Mouse (Mus musculus) stomach, postnatal 0 days (tissue): Measurements from ENCODE around the gene Gm7138. TPM values are rescaled to one million over a fixed set of nuclear protein-coding genes. Genes with fewer than 3 reads are reported as not detected.
A peak's percentile ranks its signal among the peaks of the same experiment; 100 is the strongest.
"Not testable (repeated sequence)": the region's sequence is repeated elsewhere in the genome, so short reads cannot be mapped to it uniquely, and the experiment has no call there.

Experiments
- ATAC-seq: fragments of 200-750 bp; cut with Nextera tagmentation; 2 replicates; pipeline ENCODE4 v1.8.0; 2017; ENCODE audit not compliant: low FRiP score, low TSS enrichment
- DNase-seq: peaks from one replicate; pipeline ENCODE4 v3.0.0-alpha.2; 2016; ENCODE audit warnings: low spot score
- H3K27ac ChIP-seq: fragments of 300-500 bp; sonication (generic); replicated peaks from 2 replicates; pipeline ENCODE4 v1.5.1; 2014; ENCODE audit warnings: mild to moderate bottlenecking, control low read depth
- H3K27me3 ChIP-seq: fragments of 300-500 bp; sonication (generic); 2 replicates; pipeline ENCODE4 v1.6.1; 2014; ENCODE audit warnings: low read length; ENCODE audit not compliant: control insufficient read depth, insufficient read depth
- H3K36me3 ChIP-seq: fragments of 300-500 bp; sonication (generic); 2 replicates; pipeline ENCODE4 v1.6.1; 2014; ENCODE audit warnings: low read length, mixed read lengths; ENCODE audit not compliant: control insufficient read depth, insufficient read depth
- H3K4me1 ChIP-seq: fragments of 300-500 bp; sonication (generic); replicated peaks from 2 replicates; pipeline ENCODE4 v1.6.1; 2014; ENCODE audit warnings: antibody characterized with exemption; ENCODE audit not compliant: control insufficient read depth, insufficient read depth
- H3K4me2 ChIP-seq: fragments of 300-500 bp; sonication (generic); replicated peaks from 2 replicates; pipeline ENCODE4 v1.6.1; 2014; ENCODE audit warnings: low read depth, mild to moderate bottlenecking, control low read depth, moderate library complexity
- H3K4me3 ChIP-seq: fragments of 300-500 bp; sonication (generic); 2 replicates; pipeline ENCODE4 v1.5.1; 2014; ENCODE audit warnings: low read depth, low read length, control low read depth
- H3K9ac ChIP-seq: fragments of 300-500 bp; sonication (generic); 2 replicates; pipeline ENCODE4 v1.6.1; 2014; ENCODE audit warnings: mild to moderate bottlenecking, low read length, control low read depth, mixed read lengths
- H3K9me3 ChIP-seq: fragments of 300-500 bp; sonication (generic); 2 replicates; pipeline ENCODE4 v1.6.1; 2016; ENCODE audit warnings: low read length; ENCODE audit not compliant: control insufficient read depth
- CTCF ChIP-seq: IDR thresholded peaks from 2 replicates; pipeline ENCODE4 v1.5.1; 2016; ENCODE audit warnings: antibody characterized with exemption, low read depth, mild to moderate bottlenecking, moderate library complexity
- EP300 ChIP-seq: optimal IDR thresholded peaks from 2 replicates; pipeline ENCODE3; 2016; ENCODE audit warnings: antibody characterized with exemption
- WGBS: fragments of 180-500 bp; shearing (Covaris S2); extraction: QIAGEN DNeasy Blood & Tissue Kit; methylation state at CpG from one replicate; pipeline ENCODE4 v1.1.7; 2014; 5-methylcytosine and 5-hydroxymethylcytosine counted together
- polyA plus RNA-seq: library from polyadenylated mRNA; unstranded; fragments of >200 nt; fragmentation: Nextera tagmentation; extraction: Ambion mirVana; gene quantifications from 2 replicates; pipeline ENCODE4 v1.2.1, GENCODE M21; 2015

The Gm7138 gene
- polyA plus RNA-seq, 1 experiment from 2014 or later: not detected

- DNase-seq: no peak
- no peak overlapping the region for H3K9ac ChIP-seq
- peak; percentile 73 for ATAC-seq
- no peak overlapping the region for H3K27ac ChIP-seq
- H3K27me3 ChIP-seq: no peaks in the 10 kb centered on the region
- H3K4me2 ChIP-seq: no peak overlapping the region
- no peaks in the 10 kb centered on the region for H3K9me3 ChIP-seq
- no peaks in the 10 kb centered on the region for H3K36me3 ChIP-seq
- no peaks in the 10 kb centered on the region for H3K4me1 ChIP-seq
- WGBS: 19% methylated on average over 3 of the region's 3 CpGs
- no peak for TF ChIP-seq CTCF
- TF ChIP-seq EP300: no peak
- no peak overlapping the region for H3K4me3 ChIP-seq
Observed at GRCm38 (mm10) chr10:77804095-77804494, 27.4 kb upstream of the Gm7138 start.

DNA sequence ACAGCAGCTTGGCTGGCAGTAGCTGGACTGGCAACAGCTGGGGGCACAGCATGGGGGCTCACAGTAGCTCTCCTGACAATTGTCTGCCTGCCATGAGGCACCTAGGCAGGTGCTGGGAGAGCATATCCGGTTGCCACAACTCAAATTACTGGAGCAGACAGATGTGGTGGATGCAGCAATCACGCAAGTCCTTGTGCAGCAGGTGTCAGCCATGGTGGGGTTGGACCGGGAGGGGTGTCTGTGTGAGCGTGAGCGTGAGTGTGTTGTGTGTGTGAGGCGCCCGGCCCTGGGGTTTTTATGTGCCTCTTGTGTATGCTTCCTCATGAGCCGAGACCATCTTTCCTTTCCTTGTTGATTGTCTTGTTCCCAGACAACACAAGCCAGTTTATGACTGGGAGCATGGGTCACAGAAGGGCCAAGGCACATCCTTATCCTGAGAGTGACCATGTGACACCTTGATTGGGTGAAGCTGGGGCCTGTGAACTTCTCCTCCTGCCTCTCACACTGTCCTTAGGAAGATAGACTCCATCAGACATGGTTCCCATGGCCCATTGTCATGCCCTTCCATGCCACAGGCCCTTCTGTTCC lies 22.3 kb upstream of the Gm7138 start, which contains the start of gene Gm19668:
Gene Gm19668, minus strand, starts transcription at position 213 of the 588 bp plus-strand sequence.
- no peak within 1 kb of the TSS for H3K4me3 ChIP-seq
- no peaks in the 10 kb centered on the region for H3K4me1 ChIP-seq
- no peak within 1 kb of the TSS for H3K9ac ChIP-seq
- H3K27me3 ChIP-seq: no peaks in the 10 kb centered on the region
- 69% methylated on average over 8 of the region's 8 CpGs for WGBS
- H3K9me3 ChIP-seq: no peaks in the 10 kb centered on the region
- no peak within 1 kb of the TSS for H3K4me2 ChIP-seq
- ATAC-seq: no peak
- no peak for DNase-seq
- no peaks in the 10 kb centered on the region for H3K36me3 ChIP-seq
- TF ChIP-seq EP300: no peak
- no peak for TF ChIP-seq CTCF
- no peak within 1 kb of the TSS for H3K27ac ChIP-seq

DNA sequence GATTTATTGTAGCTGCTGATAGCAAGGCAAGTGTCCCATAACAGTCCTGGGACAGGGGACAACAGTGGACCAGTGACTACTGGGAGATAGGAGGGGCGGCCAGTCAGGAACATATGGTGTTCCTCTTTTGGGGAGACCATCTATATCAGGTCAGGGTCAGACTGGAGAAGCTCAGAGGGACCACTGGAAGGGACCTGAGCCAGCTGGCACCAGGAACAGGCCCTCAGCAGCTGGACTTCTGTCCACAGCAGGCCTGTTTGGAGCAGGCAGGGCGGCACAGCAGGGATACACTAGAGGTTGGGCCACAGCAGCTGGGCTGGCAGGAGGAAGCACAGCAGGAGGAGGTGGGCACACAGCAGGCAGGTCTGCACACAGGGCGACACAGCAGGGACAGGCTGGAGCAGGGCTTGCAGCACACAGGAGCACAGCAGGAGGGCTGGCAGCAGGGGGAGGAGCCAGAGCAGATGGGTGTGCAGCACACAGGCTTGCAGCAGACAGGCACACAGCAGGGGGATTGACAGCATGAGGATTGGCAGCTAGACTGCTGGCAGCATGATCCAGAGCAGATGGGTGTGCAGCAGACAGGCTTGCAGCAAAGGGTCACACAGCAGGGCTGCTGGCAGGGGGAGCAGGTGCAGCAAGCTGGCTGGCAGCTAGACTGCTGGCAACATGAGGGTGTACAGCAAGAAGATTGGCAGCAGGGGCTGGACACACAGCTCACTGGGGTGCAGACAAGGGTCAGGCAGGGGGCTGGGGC lies 21.6 kb upstream of the Gm7138 start:
- not testable (repeated sequence) for H3K27me3 ChIP-seq, H3K9ac ChIP-seq, DNase-seq, ATAC-seq, H3K4me2 ChIP-seq, H3K27ac ChIP-seq, H3K4me1 ChIP-seq, H3K4me3 ChIP-seq, H3K9me3 ChIP-seq, H3K36me3 ChIP-seq
- 60% methylated on average over 2 of the region's 3 CpGs for WGBS

DNA sequence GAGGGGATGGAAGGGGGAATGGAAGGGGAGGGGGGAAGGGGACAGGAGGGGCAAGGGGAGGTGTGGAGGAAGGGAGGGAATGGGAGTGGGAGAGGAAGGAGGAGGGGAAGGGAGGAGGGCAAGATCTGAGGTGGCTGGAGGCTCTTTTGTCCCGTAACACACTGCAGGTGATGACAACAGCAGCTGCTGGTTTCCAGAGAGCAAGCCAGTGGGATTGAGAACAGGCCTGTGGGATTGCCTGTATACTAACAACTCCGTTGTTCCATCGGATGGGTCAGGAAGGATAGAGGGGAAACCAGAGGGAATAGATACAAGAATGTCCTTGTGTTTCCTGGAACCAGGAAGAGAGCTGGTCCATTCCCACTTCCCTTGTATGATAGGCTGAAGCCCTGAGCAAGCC lies 20.9 kb upstream of the Gm7138 start:
- Histone ChIP-seq H3K27ac (no peak overlapping the region), H3K9me3 (no peaks in the 10 kb centered on the region), H3K4me3 (no peak overlapping the region), H3K4me2 (no peak overlapping the region), H3K9ac (no peak overlapping the region), H3K36me3 (no peaks in the 10 kb centered on the region), H3K4me1 (no peaks in the 10 kb centered on the region), H3K27me3 (no peaks in the 10 kb centered on the region)
- DNase-seq (no peak), ATAC-seq (no peak)
- WGBS: 25% methylated on average over 3 of the region's 3 CpGs
- TF ChIP-seq CTCF: no peak
- no peak for TF ChIP-seq EP300

DNA sequence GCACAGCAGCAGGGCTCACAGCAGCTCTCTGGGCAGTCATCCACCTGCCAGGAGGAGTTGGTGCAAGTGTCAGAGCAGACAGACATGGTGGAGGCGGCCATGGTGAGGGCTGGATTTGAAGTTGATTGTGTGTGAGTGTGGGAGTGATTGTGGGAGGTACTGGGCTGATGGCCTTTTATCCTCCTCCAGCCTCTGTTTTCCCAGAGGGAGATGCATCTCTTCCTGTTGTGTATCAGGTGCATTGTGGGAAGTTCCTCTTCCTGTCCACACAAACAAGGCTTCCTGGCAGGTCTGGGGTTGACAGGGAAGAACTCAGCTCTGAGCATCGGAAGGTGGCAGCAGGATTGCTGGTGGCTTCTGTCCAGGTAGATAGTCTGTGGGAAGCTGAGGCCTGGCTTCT lies 18.2 kb upstream of the Gm7138 start, which contains the start of gene Gm9639:
Gene Gm9639, minus strand, starts transcription at position 101 of the 400 bp plus-strand sequence.
- H3K4me3 ChIP-seq: no peak within 1 kb of the TSS
- DNase-seq (no peak), ATAC-seq (no peak)
- H3K4me1 ChIP-seq: no peaks in the 10 kb centered on the region
- H3K27me3 ChIP-seq: no peaks in the 10 kb centered on the region
- no peak within 1 kb of the TSS for H3K27ac ChIP-seq
- no peaks in the 10 kb centered on the region for H3K9me3 ChIP-seq
- no peak within 1 kb of the TSS for H3K4me2 ChIP-seq
- 49% methylated on average over 2 of the region's 2 CpGs for WGBS
- H3K36me3 ChIP-seq: no peaks in the 10 kb centered on the region
- no peak for TF ChIP-seq CTCF
- no peak for TF ChIP-seq EP300
- H3K9ac ChIP-seq: no peak within 1 kb of the TSS

- no peak overlapping the region for H3K4me3 ChIP-seq
- no peaks in the 10 kb centered on the region for H3K9me3 ChIP-seq
- no peak overlapping the region for H3K4me2 ChIP-seq
Observed at GRCm38 (mm10) chr10:77788621-77789020, 11.9 kb upstream of the Gm7138 start.

GRCm38 (mm10) chr10:77787876-77788275 lies 11.1 kb upstream of the Gm7138 start, which contains the start of gene Gm7137:
TSS of gene Gm7137 (minus strand) at chr10:77788200.
- not testable (repeated sequence) for H3K27ac ChIP-seq, H3K9me3 ChIP-seq, H3K4me2 ChIP-seq, H3K36me3 ChIP-seq, DNase-seq, ATAC-seq, H3K4me3 ChIP-seq, H3K27me3 ChIP-seq, H3K9ac ChIP-seq, H3K4me1 ChIP-seq
- WGBS: no CpG with 5 or more reads among the region's 1 CpGs

More at GRCm38 (mm10) chr10:77788621-77789020, 11.9 kb upstream of the Gm7138 start:
- DNase-seq: no peak
- Histone ChIP-seq H3K9ac (no peak overlapping the region), H3K36me3 (no peaks in the 10 kb centered on the region), H3K27ac (no peak overlapping the region), H3K27me3 (no peaks in the 10 kb centered on the region), H3K4me1 (no peaks in the 10 kb centered on the region)
- TF ChIP-seq EP300 (no peak), CTCF (no peak)
- WGBS: 84% methylated on average over 2 of the region's 2 CpGs
- ATAC-seq: no peak

DNA sequence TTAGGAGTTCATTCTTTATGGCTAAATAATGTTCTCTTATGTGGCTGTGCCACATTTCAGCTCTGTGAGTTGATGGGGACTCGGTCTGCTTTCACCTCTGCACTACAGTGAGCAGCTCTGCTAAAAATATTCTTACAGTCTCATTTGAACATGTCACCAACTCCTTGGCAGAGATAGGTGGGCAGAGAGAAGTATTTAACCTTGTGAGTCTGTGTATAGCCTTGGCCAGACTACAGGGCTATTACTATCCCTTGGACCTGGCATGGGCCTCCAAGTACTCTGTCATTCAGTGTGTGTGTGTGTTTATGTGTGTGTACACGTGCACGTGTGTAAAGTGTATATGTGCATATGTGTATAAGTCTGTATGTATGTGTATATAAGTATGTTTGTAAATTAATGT lies 6.7 kb upstream of the Gm7138 start:
- WGBS: 77% methylated on average over 1 of the region's 3 CpGs
- H3K9ac ChIP-seq, DNase-seq: not testable (repeated sequence)

More for the DNA sequence above, 6.7 kb upstream of the Gm7138 start:
- H3K27me3 ChIP-seq, H3K9me3 ChIP-seq, ATAC-seq, H3K4me3 ChIP-seq, H3K4me2 ChIP-seq, H3K4me1 ChIP-seq, H3K36me3 ChIP-seq, H3K27ac ChIP-seq: not testable (repeated sequence)
